Mouse (Mus musculus): Measurements from ENCODE around the gene Cops2. TPM values are rescaled to one million over a fixed set of nuclear protein-coding genes. Genes with fewer than 3 reads are reported as not detected.

Gene Cops2
- total and polyA plus RNA-seq, 2 experiments: 6.0 to 65.5 TPM

DNA sequence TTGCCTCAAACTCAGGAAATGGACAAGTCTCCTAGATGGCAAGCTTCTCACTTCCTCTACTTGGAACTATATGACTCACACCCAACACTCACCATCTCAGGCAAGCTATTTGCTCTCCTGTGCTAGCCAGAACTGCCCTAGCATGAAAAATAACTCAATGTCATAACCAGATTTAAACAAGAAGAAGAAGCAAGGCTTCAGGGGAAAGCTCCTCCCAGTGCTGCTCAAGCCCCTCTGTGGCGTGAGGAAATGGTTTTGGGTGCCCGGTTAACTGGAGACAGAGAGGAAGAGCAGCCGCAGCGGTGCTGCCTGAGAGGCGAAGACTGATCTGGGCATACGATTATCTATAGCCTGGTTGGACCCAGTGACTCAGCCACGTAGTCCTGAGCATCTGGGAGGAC lies 67.5 kb downstream of the Cops2 start:
- Histone ChIP-seq H3K4me1 (ENCODE audit: control insufficient read depth, insufficient read depth, low read length) (peaks cover 11% of the 10 kb centered on the region), H3K27ac (replicated peaks; ENCODE audit: insufficient read depth, low read depth, low read length) (no peak overlapping the region), H3K9ac (ENCODE audit: low read depth, low read length) (no peak overlapping the region), H3K4me3 (ENCODE audit: insufficient read depth, low read depth, low read length) (no peak overlapping the region), H3K27me3 (ENCODE audit: control insufficient read depth, insufficient read depth, low read length) (no peaks in the 10 kb centered on the region), H3K36me3 (ENCODE audit: control insufficient read depth, insufficient read depth, low read length) (no peaks in the 10 kb centered on the region), H3K79me2 (ENCODE audit: control insufficient read depth, insufficient read depth, low read length) (no peaks in the 10 kb centered on the region)
- TF ChIP-seq CTCF (IDR thresholded peaks at IDR 0.05; ENCODE audit: low read depth, low read length): no peak
- DNase-seq (ENCODE audit: extremely low read depth, low read depth, low spot score): peak; percentile 31
- WGBS: 76% methylated on average over 7 of the region's 7 CpGs

GRCm38 (mm10) chr2:125790242-125790641 lies 68.7 kb downstream of the Cops2 start:
- Histone ChIP-seq H3K27me3 (ENCODE audit: control insufficient read depth, insufficient read depth, low read length) (no peaks in the 10 kb centered on the region), H3K36me3 (ENCODE audit: control insufficient read depth, insufficient read depth, low read length) (no peaks in the 10 kb centered on the region), H3K4me1 (ENCODE audit: control insufficient read depth, insufficient read depth, low read length) (peaks cover 11% of the 10 kb centered on the region), H3K27ac (replicated peaks; ENCODE audit: insufficient read depth, low read depth, low read length) (no peak overlapping the region), H3K79me2 (ENCODE audit: control insufficient read depth, insufficient read depth, low read length) (no peaks in the 10 kb centered on the region), H3K9ac (ENCODE audit: low read depth, low read length) (no peak overlapping the region), H3K4me3 (ENCODE audit: insufficient read depth, low read depth, low read length) (no peak overlapping the region)
- no peak for DNase-seq (ENCODE audit: extremely low read depth, low read depth, low spot score)
- TF ChIP-seq POLR2A (IDR thresholded peaks at IDR 0.05; ENCODE audit: extremely low read depth, insufficient read depth, low read length): no peak
- TF ChIP-seq CTCF (IDR thresholded peaks at IDR 0.05; ENCODE audit: low read depth, low read length): no peak
- WGBS: 96% methylated on average over 4 of the region's 4 CpGs

DNA sequence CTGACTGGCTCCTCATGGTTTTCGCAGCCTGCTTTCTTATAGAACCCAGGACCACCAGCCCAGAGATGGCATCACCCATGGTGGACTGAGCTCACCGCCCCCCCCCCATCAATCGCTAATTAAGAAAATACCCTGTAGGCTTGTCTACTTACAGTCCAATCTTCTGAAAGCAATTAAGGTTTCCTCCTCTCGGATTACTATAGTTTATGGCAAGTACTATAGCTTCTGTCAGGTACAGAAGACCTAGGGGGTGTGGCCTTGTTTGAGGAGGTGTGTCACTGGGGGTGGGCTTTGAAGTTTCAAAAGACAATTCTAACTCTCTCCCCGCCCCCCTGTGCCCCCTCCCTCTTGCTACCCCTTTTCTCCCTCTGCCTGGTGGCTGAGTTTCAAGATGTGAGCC lies 69.7 kb downstream of the Cops2 start:
- Histone ChIP-seq H3K9ac (ENCODE audit: low read depth, low read length) (no peak overlapping the region), H3K4me3 (ENCODE audit: insufficient read depth, low read depth, low read length) (no peak overlapping the region), H3K4me1 (ENCODE audit: control insufficient read depth, insufficient read depth, low read length) (peaks cover 11% of the 10 kb centered on the region), H3K79me2 (ENCODE audit: control insufficient read depth, insufficient read depth, low read length) (no peaks in the 10 kb centered on the region), H3K27me3 (ENCODE audit: control insufficient read depth, insufficient read depth, low read length) (no peaks in the 10 kb centered on the region), H3K27ac (replicated peaks; ENCODE audit: insufficient read depth, low read depth, low read length) (no peak overlapping the region), H3K36me3 (ENCODE audit: control insufficient read depth, insufficient read depth, low read length) (no peaks in the 10 kb centered on the region)
- no peak for DNase-seq (ENCODE audit: extremely low read depth, low read depth, low spot score)
- TF ChIP-seq CTCF (IDR thresholded peaks at IDR 0.05; ENCODE audit: low read depth, low read length) (no peak), POLR2A (IDR thresholded peaks at IDR 0.05; ENCODE audit: extremely low read depth, insufficient read depth, low read length) (no peak)
- WGBS: 93% methylated on average over 5 of the region's 5 CpGs

GRCm38 (mm10) chr2:125788785-125789184 lies 70.2 kb downstream of the Cops2 start:
- Histone ChIP-seq H3K4me3 (ENCODE audit: insufficient read depth, low read depth, low read length) (no peak overlapping the region), H3K4me1 (ENCODE audit: control insufficient read depth, insufficient read depth, low read length) (peaks cover 11% of the 10 kb centered on the region), H3K27ac (replicated peaks; ENCODE audit: insufficient read depth, low read depth, low read length) (no peak overlapping the region), H3K36me3 (ENCODE audit: control insufficient read depth, insufficient read depth, low read length) (no peaks in the 10 kb centered on the region), H3K79me2 (ENCODE audit: control insufficient read depth, insufficient read depth, low read length) (no peaks in the 10 kb centered on the region), H3K27me3 (ENCODE audit: control insufficient read depth, insufficient read depth, low read length) (no peaks in the 10 kb centered on the region), H3K9ac (ENCODE audit: low read depth, low read length) (no peak overlapping the region)
- TF ChIP-seq CTCF (IDR thresholded peaks at IDR 0.05; ENCODE audit: low read depth, low read length): no peak
- 79% methylated on average over 3 of the region's 3 CpGs for WGBS
- no peak for DNase-seq (ENCODE audit: extremely low read depth, low read depth, low spot score)

DNA sequence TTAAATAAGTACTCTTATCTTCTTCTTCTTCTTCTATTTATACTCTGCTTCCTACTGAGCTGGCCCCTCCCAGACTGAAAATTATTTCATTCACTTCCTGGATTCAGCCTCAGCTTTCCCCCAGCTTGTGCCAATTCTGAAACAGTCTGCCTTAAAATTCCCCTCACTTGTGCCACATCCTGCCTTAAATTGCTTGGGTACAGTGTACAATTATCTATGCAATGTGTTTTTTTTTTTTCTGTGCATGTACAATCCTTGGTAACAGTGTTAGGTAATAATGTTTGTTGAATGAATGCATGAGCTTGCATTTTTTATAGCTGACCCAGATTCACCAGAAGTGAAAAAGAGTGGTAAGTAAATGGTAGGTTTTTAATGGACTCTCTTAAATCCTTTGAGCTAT lies 70.6 kb downstream of the Cops2 start:
- no peak for DNase-seq (ENCODE audit: extremely low read depth, low read depth, low spot score)
- H3K27me3 ChIP-seq (ENCODE audit: control insufficient read depth, insufficient read depth, low read length): no peaks in the 10 kb centered on the region
- no peak overlapping the region for H3K9ac ChIP-seq (ENCODE audit: low read depth, low read length)
- H3K36me3 ChIP-seq (ENCODE audit: control insufficient read depth, insufficient read depth, low read length): no peaks in the 10 kb centered on the region
- no peaks in the 10 kb centered on the region for H3K79me2 ChIP-seq (ENCODE audit: control insufficient read depth, insufficient read depth, low read length)
- H3K4me3 ChIP-seq (ENCODE audit: insufficient read depth, low read depth, low read length): no peak overlapping the region
- H3K27ac ChIP-seq (replicated peaks; ENCODE audit: insufficient read depth, low read depth, low read length): no peak overlapping the region
- peaks cover 11% of the 10 kb centered on the region for H3K4me1 ChIP-seq (ENCODE audit: control insufficient read depth, insufficient read depth, low read length)
- no peak for TF ChIP-seq CTCF (IDR thresholded peaks at IDR 0.05; ENCODE audit: low read depth, low read length)
- TF ChIP-seq POLR2A (IDR thresholded peaks at IDR 0.05; ENCODE audit: extremely low read depth, insufficient read depth, low read length): no peak

- H3K27ac ChIP-seq (replicated peaks; ENCODE audit: insufficient read depth, low read depth, low read length): no peak overlapping the region
Observed at GRCm38 (mm10) chr2:125785021-125785420, 73.9 kb downstream of the Cops2 start.

More at GRCm38 (mm10) chr2:125785021-125785420, 73.9 kb downstream of the Cops2 start:
- DNase-seq (ENCODE audit: extremely low read depth, low read depth, low spot score): no peak
- 86% methylated on average over 4 of the region's 4 CpGs for WGBS
- Histone ChIP-seq H3K36me3 (ENCODE audit: control insufficient read depth, insufficient read depth, low read length) (no peaks in the 10 kb centered on the region), H3K4me1 (ENCODE audit: control insufficient read depth, insufficient read depth, low read length) (peaks cover 9% of the 10 kb centered on the region; the same call in 1 of the 2 replicates), H3K79me2 (ENCODE audit: control insufficient read depth, insufficient read depth, low read length) (peaks cover 4% of the 10 kb centered on the region; the same call in 1 of the 2 replicates), H3K27me3 (ENCODE audit: control insufficient read depth, insufficient read depth, low read length) (no peaks in the 10 kb centered on the region), H3K9ac (ENCODE audit: low read depth, low read length) (no peak overlapping the region), H3K4me3 (ENCODE audit: insufficient read depth, low read depth, low read length) (no peak overlapping the region)
- TF ChIP-seq CTCF (IDR thresholded peaks at IDR 0.05; ENCODE audit: low read depth, low read length): no peak
- TF ChIP-seq POLR2A (IDR thresholded peaks at IDR 0.05; ENCODE audit: extremely low read depth, insufficient read depth, low read length): no peak
